ENCODE assay signal across 10 mouse cellular contexts in the genomic region with DNA sequence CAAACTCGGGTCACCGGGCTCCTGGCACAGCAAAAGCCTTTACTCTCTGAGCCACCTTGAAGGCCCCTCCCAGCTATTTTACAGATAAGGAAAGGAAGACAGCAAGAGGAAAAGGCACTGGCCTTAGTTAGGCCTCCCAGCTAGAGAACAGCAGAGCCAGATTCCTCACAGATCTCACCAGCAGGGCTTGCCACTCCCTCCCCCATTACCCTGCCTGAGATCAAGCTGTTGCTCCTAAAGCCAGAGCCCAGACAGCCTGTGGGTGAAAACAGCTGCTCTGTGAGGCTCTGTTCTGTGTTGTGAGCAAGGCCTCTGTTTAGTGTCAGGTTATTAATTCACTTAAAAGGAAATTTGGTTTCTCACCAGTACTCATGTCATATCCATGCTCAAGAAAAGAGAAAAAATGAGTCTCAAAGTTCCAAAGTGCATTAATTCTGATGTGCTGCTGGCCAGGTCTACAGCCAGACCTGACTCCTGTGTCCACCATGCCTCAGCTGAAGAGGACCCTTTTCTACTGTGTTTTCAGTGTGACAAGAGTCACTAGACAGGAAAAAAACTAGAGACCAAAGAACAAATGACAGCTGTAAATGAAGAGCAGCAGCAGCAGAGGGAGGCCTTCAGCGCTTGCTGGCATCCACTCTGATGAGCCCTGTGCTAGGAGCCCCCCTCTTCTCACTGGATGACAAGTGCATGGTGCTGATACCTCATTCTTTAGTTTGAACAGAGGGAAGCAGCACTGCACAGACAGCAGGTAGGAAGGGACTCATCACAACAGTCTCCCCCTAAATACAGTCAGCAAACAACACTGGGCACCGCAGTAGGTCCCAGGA. TPM values are rescaled to one million over a fixed set of nuclear protein-coding genes. Genes with fewer than 3 reads are reported as not detected.
DNase-seq lines count a peak whose midpoint lies in the region; ATAC-seq and TF ChIP-seq lines count a peak whose summit lies in the region.
"Had no signal": no experiment of that assay in that cellular context is flagged by ENCODE, and none has a peak within 500 bp of the region (broad histone marks: within the 10 kb centered on the region; RNA-seq: fewer than 3 reads in every experiment).

No protein-coding gene starts in this region.

- H3K27me3 ChIP-seq in forebrain, embryonic 15.5 days: no peaks in the 10 kb centered on the region
- H3K27me3 ChIP-seq in forebrain, embryonic 12.5 days: no peaks in the 10 kb centered on the region
- no peaks in the 10 kb centered on the region for H3K27me3 ChIP-seq in ES-Bruce4 (ENCODE audit: control insufficient read depth, insufficient read depth, low read length, poor library complexity, severe bottlenecking)
- no peaks in the 10 kb centered on the region for H3K27me3 ChIP-seq in heart, embryonic 12.5 days (replicated peaks)
- no peaks in the 10 kb centered on the region for H3K27me3 ChIP-seq in limb, embryonic 13.5 days
- H3K27me3 ChIP-seq: CH12.LX; liver, embryonic 15.5 days had no signal

- no peak for DNase-seq in thymus, postnatal 25 days
- no peak for DNase-seq in gastrocnemius, postnatal 4 days (ENCODE audit: low spot score in 2 of 2)
- no peak for DNase-seq in spleen, postnatal 10 days (ENCODE audit: low spot score in 2 of 2)

- no peak for TF ChIP-seq CTCF in ES-Bruce4 (IDR thresholded peaks at IDR 0.05; ENCODE audit: low read depth, low read length)

- H3K27ac ChIP-seq in forebrain, embryonic 15.5 days (replicated peaks): peak overlapping the region; percentile 47; the same call in 1 of the 2 replicates
- H3K27ac ChIP-seq in forebrain, embryonic 12.5 days: no peak overlapping the region
- peak overlapping the region; percentile 48 for H3K27ac ChIP-seq in ES-Bruce4 (ENCODE audit: insufficient read depth, low read length)
- H3K27ac ChIP-seq in heart, embryonic 12.5 days (ENCODE audit: poor library complexity, severe bottlenecking): peak overlapping the region; percentile 70
- H3K27ac ChIP-seq in limb, embryonic 13.5 days: no peak overlapping the region; the same call in 1 of the 2 replicates
- H3K27ac ChIP-seq: liver, embryonic 15.5 days had no signal

- H3K9me3 ChIP-seq in forebrain, embryonic 15.5 days: no peaks in the 10 kb centered on the region
- H3K9me3 ChIP-seq in forebrain, embryonic 12.5 days: no peaks in the 10 kb centered on the region
- no peaks in the 10 kb centered on the region for H3K9me3 ChIP-seq in ES-Bruce4 (replicated peaks; ENCODE audit: control insufficient read depth, insufficient read depth, low read length, poor library complexity, severe bottlenecking)
- H3K9me3 ChIP-seq in heart, embryonic 12.5 days (replicated peaks): no peaks in the 10 kb centered on the region
- H3K9me3 ChIP-seq in limb, embryonic 13.5 days: no peaks in the 10 kb centered on the region
- H3K9me3 ChIP-seq: liver, embryonic 15.5 days had no signal

- 82% methylated on average over 4 of the region's 4 CpGs for WGBS in forebrain, embryonic 15.5 days
- WGBS in forebrain, embryonic 12.5 days: 90% methylated on average over 4 of the region's 4 CpGs
- WGBS in heart, embryonic 12.5 days: 54% methylated on average over 4 of the region's 4 CpGs
- WGBS in limb, embryonic 13.5 days: 65% methylated on average over 4 of the region's 4 CpGs

- no peak for TF ChIP-seq EP300 in ES-Bruce4 (IDR thresholded peaks at IDR 0.05; ENCODE audit: insufficient read depth, low read depth, low read length)

- TF ChIP-seq POLR2A in ES-Bruce4 (IDR thresholded peaks at IDR 0.05; ENCODE audit: insufficient read depth, low read length): no peak

- peaks cover 33% of the 10 kb centered on the region for H3K4me1 ChIP-seq in forebrain, embryonic 15.5 days
- peaks cover 19% of the 10 kb centered on the region for H3K4me1 ChIP-seq in forebrain, embryonic 12.5 days
- H3K4me1 ChIP-seq in ES-Bruce4 (ENCODE audit: control insufficient read depth, insufficient read depth, low read length): no peaks in the 10 kb centered on the region
- H3K4me1 ChIP-seq in heart, embryonic 12.5 days (replicated peaks): peaks cover 56% of the 10 kb centered on the region
- H3K4me1 ChIP-seq in limb, embryonic 13.5 days: peaks cover 34% of the 10 kb centered on the region
- H3K4me1 ChIP-seq: liver, embryonic 15.5 days had no signal

- no peak overlapping the region for H3K4me3 ChIP-seq in forebrain, embryonic 15.5 days
- H3K4me3 ChIP-seq in forebrain, embryonic 12.5 days (replicated peaks): no peak overlapping the region
- no peak overlapping the region for H3K4me3 ChIP-seq in ES-Bruce4 (ENCODE audit: low read depth, low read length)
- no peak overlapping the region for H3K4me3 ChIP-seq in heart, embryonic 12.5 days
- H3K4me3 ChIP-seq in limb, embryonic 13.5 days: no peak overlapping the region
- H3K4me3 ChIP-seq: liver, embryonic 15.5 days had no signal

- 0 out of 2 replicates have a peak, but pooled peaks have one; percentile 23 for ATAC-seq in forebrain, embryonic 15.5 days (replicated peaks)
- ATAC-seq in forebrain, embryonic 12.5 days (ENCODE audit: low FRiP score): no peak
- ATAC-seq in heart, embryonic 12.5 days (ENCODE audit: insufficient number of reproducible peaks, low FRiP score): no peak
- ATAC-seq in limb, embryonic 13.5 days (ENCODE audit: low FRiP score, low read depth): peak; percentile 58; the same call in 1 of the 2 replicates

- H3K36me3 ChIP-seq in forebrain, embryonic 15.5 days: peaks cover 7% of the 10 kb centered on the region; the same call in 1 of the 2 replicates
- H3K36me3 ChIP-seq in forebrain, embryonic 12.5 days (replicated peaks): no peaks in the 10 kb centered on the region
- no peaks in the 10 kb centered on the region for H3K36me3 ChIP-seq in ES-Bruce4 (ENCODE audit: control insufficient read depth, insufficient read depth, low read length, poor library complexity, severe bottlenecking)
- H3K36me3 ChIP-seq in heart, embryonic 12.5 days: no peaks in the 10 kb centered on the region
- H3K36me3 ChIP-seq in limb, embryonic 13.5 days: no peaks in the 10 kb centered on the region
- H3K36me3 ChIP-seq: liver, embryonic 15.5 days had no signal

- no peak overlapping the region for H3K4me2 ChIP-seq in forebrain, embryonic 15.5 days (replicated peaks)
- H3K4me2 ChIP-seq in forebrain, embryonic 12.5 days: no peak overlapping the region
- no peak overlapping the region for H3K4me2 ChIP-seq in heart, embryonic 12.5 days
- no peak overlapping the region for H3K4me2 ChIP-seq in limb, embryonic 13.5 days (replicated peaks)
- H3K4me2 ChIP-seq: liver, embryonic 15.5 days had no signal

- no peak overlapping the region for H3K9ac ChIP-seq in forebrain, embryonic 15.5 days (replicated peaks)
- no peak overlapping the region for H3K9ac ChIP-seq in forebrain, embryonic 12.5 days
- H3K9ac ChIP-seq in ES-Bruce4 (ENCODE audit: low read depth, poor library complexity, severe bottlenecking): no peak overlapping the region
- H3K9ac ChIP-seq in heart, embryonic 12.5 days: peak overlapping the region; percentile 0; the same call in 1 of the 2 replicates
- H3K9ac ChIP-seq in limb, embryonic 13.5 days: no peak overlapping the region
- H3K9ac ChIP-seq: liver, embryonic 15.5 days had no signal

RNA-seq across cellular contexts. Expression of a gene that starts 55.8 kb away (rescaled TPM):
- polyA plus RNA-seq in forebrain, embryonic 15.5 days (2015; fragmentation: Nextera tagmentation; extraction: Ambion mirVana): 39.1 and 40.5 TPM in 2 replicates
- 23.8 and 28.7 TPM in 2 replicates for polyA plus RNA-seq in forebrain, embryonic 12.5 days (2016; fragmentation: Nextera tagmentation; extraction: Ambion mirVana)
- 16.5 and 17.0 TPM in 2 replicates for polyA plus RNA-seq in ES-Bruce4 (2011; ENCODE audit: insufficient read depth, insufficient read length, low read depth, missing spikeins)
- 5.4 and 6.3 TPM in 2 replicates for polyA plus RNA-seq in heart, embryonic 12.5 days (2016; fragmentation: Nextera tagmentation; extraction: Ambion mirVana)
- polyA plus RNA-seq in limb, embryonic 13.5 days (2015; fragmentation: Nextera tagmentation; extraction: Ambion mirVana): 4.3 and 5.1 TPM in 2 replicates
- total RNA-seq in gastrocnemius, postnatal 4 days (2021): 1 to 10 TPM; 5.5 to 5.8 TPM

Comparison
In these comparisons a context has a peak if more than half of its experiments do, and no peak if none do; other contexts are left out.
1. ATAC-seq: peak in forebrain, embryonic 15.5 days (single experiment) and limb, embryonic 13.5 days (single experiment); none in forebrain, embryonic 12.5 days (single experiment) and heart, embryonic 12.5 days (single experiment).
2. H3K27ac ChIP-seq: peak in forebrain, embryonic 15.5 days (single experiment), ES-Bruce4 (single experiment) and heart, embryonic 12.5 days (single experiment); none in forebrain, embryonic 12.5 days (single experiment) and limb, embryonic 13.5 days (single experiment).